Mouse (Mus musculus): Measurements from ENCODE around the gene Cmya5. TPM values are rescaled to one million over a fixed set of nuclear protein-coding genes. Genes with fewer than 3 reads are reported as not detected.

Cmya5 gene
- polyA plus RNA-seq, 1 experiment from 2014 or later, result 3.5 TPM

GRCm38 (mm10) chr13:93177571-93177970 is 33.0 kb upstream of the Cmya5 start:
- no peak for ATAC-seq (ENCODE audit: low read depth)
- no peak overlapping the region for H3K9ac ChIP-seq (ENCODE audit: low read depth, low read length)

GRCm38 (mm10) chr13:93163303-93163702 is 18.8 kb upstream of the Cmya5 start:
- ATAC-seq (ENCODE audit: low read depth), result no peak
- Histone ChIP-seq H3K4me1 (ENCODE audit: control insufficient read depth, insufficient read depth, low read length) (no peaks in the 10 kb centered on the region), H3K27me3 (replicated peaks; ENCODE audit: control insufficient read depth, insufficient read depth, low read length) (no peaks in the 10 kb centered on the region), H3K27ac (replicated peaks; ENCODE audit: low read depth, low read length) (no peak overlapping the region), H3K4me2 (ENCODE audit: low read depth, low read length) (no peak overlapping the region), H3K9me3 (ENCODE audit: control insufficient read depth, low read length) (no peaks in the 10 kb centered on the region), H3K4me3 (ENCODE audit: low read depth, low read length) (no peak overlapping the region), H3K36me3 (ENCODE audit: control insufficient read depth, insufficient read depth, low read length) (peaks cover 50% of the 10 kb centered on the region), H3K9ac (ENCODE audit: low read depth, low read length) (no peak overlapping the region)
- 96% methylated on average over 4 of the region's 4 CpGs for WGBS
- no peak for DNase-seq (ENCODE audit: low spot score)

More at GRCm38 (mm10) chr13:93177571-93177970, 33.0 kb upstream of the Cmya5 start:
- Histone ChIP-seq H3K27ac (replicated peaks; ENCODE audit: low read depth, low read length) (no peak overlapping the region), H3K36me3 (ENCODE audit: control insufficient read depth, insufficient read depth, low read length) (peaks cover 37% of the 10 kb centered on the region), H3K4me1 (ENCODE audit: control insufficient read depth, insufficient read depth, low read length) (no peaks in the 10 kb centered on the region), H3K4me2 (ENCODE audit: low read depth, low read length) (no peak overlapping the region), H3K4me3 (ENCODE audit: low read depth, low read length) (no peak overlapping the region), H3K27me3 (replicated peaks; ENCODE audit: control insufficient read depth, insufficient read depth, low read length) (no peaks in the 10 kb centered on the region), H3K9me3 (ENCODE audit: control insufficient read depth, low read length) (no peaks in the 10 kb centered on the region)
- no peak for DNase-seq (ENCODE audit: low spot score)

- H3K36me3 ChIP-seq (ENCODE audit: control insufficient read depth, insufficient read depth, low read length), result peaks cover 51% of the 10 kb centered on the region
- ATAC-seq (ENCODE audit: low read depth) (no peak), DNase-seq (ENCODE audit: low spot score) (no peak)
- no peaks in the 10 kb centered on the region for H3K9me3 ChIP-seq (ENCODE audit: control insufficient read depth, low read length)
- no peak overlapping the region for H3K4me2 ChIP-seq (ENCODE audit: low read depth, low read length)
- no peaks in the 10 kb centered on the region for H3K27me3 ChIP-seq (replicated peaks; ENCODE audit: control insufficient read depth, insufficient read depth, low read length)
- H3K4me1 ChIP-seq (ENCODE audit: control insufficient read depth, insufficient read depth, low read length), result no peaks in the 10 kb centered on the region
- H3K9ac ChIP-seq (ENCODE audit: low read depth, low read length), result no peak overlapping the region
- no peak overlapping the region for H3K4me3 ChIP-seq (ENCODE audit: low read depth, low read length)
- H3K27ac ChIP-seq (replicated peaks; ENCODE audit: low read depth, low read length), result no peak overlapping the region
Measured at GRCm38 (mm10) chr13:93162456-93162855, 17.9 kb upstream of the Cmya5 start.

GRCm38 (mm10) chr13:93158261-93158660 is 13.7 kb upstream of the Cmya5 start:
- H3K27me3 ChIP-seq (replicated peaks; ENCODE audit: control insufficient read depth, insufficient read depth, low read length), result no peaks in the 10 kb centered on the region
- no peaks in the 10 kb centered on the region for H3K9me3 ChIP-seq (ENCODE audit: control insufficient read depth, low read length)
- H3K27ac ChIP-seq (replicated peaks; ENCODE audit: low read depth, low read length), result no peak overlapping the region
- H3K9ac ChIP-seq (ENCODE audit: low read depth, low read length), result no peak overlapping the region
- 95% methylated on average over 6 of the region's 6 CpGs for WGBS
- no peaks in the 10 kb centered on the region for H3K4me1 ChIP-seq (ENCODE audit: control insufficient read depth, insufficient read depth, low read length)
- H3K36me3 ChIP-seq (ENCODE audit: control insufficient read depth, insufficient read depth, low read length), result peaks cover 54% of the 10 kb centered on the region
- DNase-seq (ENCODE audit: low spot score) (no peak), ATAC-seq (ENCODE audit: low read depth) (no peak)
- H3K4me3 ChIP-seq (ENCODE audit: low read depth, low read length), result no peak overlapping the region
- no peak overlapping the region for H3K4me2 ChIP-seq (ENCODE audit: low read depth, low read length)

- H3K36me3 ChIP-seq (ENCODE audit: control insufficient read depth, insufficient read depth, low read length), result peaks cover 60% of the 10 kb centered on the region
- no peak overlapping the region for H3K27ac ChIP-seq (replicated peaks; ENCODE audit: low read depth, low read length)
- H3K4me1 ChIP-seq (ENCODE audit: control insufficient read depth, insufficient read depth, low read length), result no peaks in the 10 kb centered on the region
- no peaks in the 10 kb centered on the region for H3K27me3 ChIP-seq (replicated peaks; ENCODE audit: control insufficient read depth, insufficient read depth, low read length)
- H3K4me3 ChIP-seq (ENCODE audit: low read depth, low read length), result no peak overlapping the region
- H3K9ac ChIP-seq (ENCODE audit: low read depth, low read length), result no peak overlapping the region
- DNase-seq (ENCODE audit: low spot score) (no peak), ATAC-seq (ENCODE audit: low read depth) (peak; percentile 67; the same call in 1 of the 2 replicates)
- WGBS, result 85% methylated on average over 1 of the region's 1 CpGs
- no peaks in the 10 kb centered on the region for H3K9me3 ChIP-seq (ENCODE audit: control insufficient read depth, low read length)
- no peak overlapping the region for H3K4me2 ChIP-seq (ENCODE audit: low read depth, low read length)
Measured at GRCm38 (mm10) chr13:93153280-93153679, 8.8 kb upstream of the Cmya5 start.

GRCm38 (mm10) chr13:93143819-93144283 is 673 bp downstream of the Cmya5 start:
- Histone ChIP-seq H3K4me3 (ENCODE audit: low read depth, low read length) (peak overlapping the region; percentile 50), H3K27me3 (replicated peaks; ENCODE audit: control insufficient read depth, insufficient read depth, low read length) (no peaks in the 10 kb centered on the region), H3K36me3 (ENCODE audit: control insufficient read depth, insufficient read depth, low read length) (peaks cover 10% of the 10 kb centered on the region; the same call in 1 of the 2 replicates), H3K27ac (replicated peaks; ENCODE audit: low read depth, low read length) (peak overlapping the region; percentile 73), H3K9ac (ENCODE audit: low read depth, low read length) (peak overlapping the region; percentile 68), H3K9me3 (ENCODE audit: control insufficient read depth, low read length) (no peaks in the 10 kb centered on the region), H3K4me2 (ENCODE audit: low read depth, low read length) (peak overlapping the region; percentile 85), H3K4me1 (ENCODE audit: control insufficient read depth, insufficient read depth, low read length) (peaks cover 8% of the 10 kb centered on the region)
- ATAC-seq (ENCODE audit: low read depth) (peak; percentile 13), DNase-seq (ENCODE audit: low spot score) (peak; percentile 81)
- WGBS, result 14% methylated on average over 7 of the region's 11 CpGs

GRCm38 (mm10) chr13:93141184-93141583 is 3.3 kb downstream of the Cmya5 start:
- WGBS, result 90% methylated on average over 6 of the region's 6 CpGs
- Histone ChIP-seq H3K4me2 (ENCODE audit: low read depth, low read length) (no peak overlapping the region), H3K27me3 (replicated peaks; ENCODE audit: control insufficient read depth, insufficient read depth, low read length) (no peaks in the 10 kb centered on the region)

GRCm38 (mm10) chr13:93138059-93138458 is 6.5 kb downstream of the Cmya5 start:
- no peak overlapping the region for H3K27ac ChIP-seq (replicated peaks; ENCODE audit: low read depth, low read length)
- ATAC-seq (ENCODE audit: low read depth) (no peak), DNase-seq (ENCODE audit: low spot score) (no peak)
- no peak overlapping the region for H3K4me3 ChIP-seq (ENCODE audit: low read depth, low read length)
- no peaks in the 10 kb centered on the region for H3K9me3 ChIP-seq (ENCODE audit: control insufficient read depth, low read length)
- no peak overlapping the region for H3K9ac ChIP-seq (ENCODE audit: low read depth, low read length)
- H3K27me3 ChIP-seq (replicated peaks; ENCODE audit: control insufficient read depth, insufficient read depth, low read length), result no peaks in the 10 kb centered on the region
- H3K4me1 ChIP-seq (ENCODE audit: control insufficient read depth, insufficient read depth, low read length), result peaks cover 7% of the 10 kb centered on the region; the same call in 1 of the 2 replicates
- 67% methylated on average over 1 of the region's 1 CpGs for WGBS
- H3K36me3 ChIP-seq (ENCODE audit: control insufficient read depth, insufficient read depth, low read length), result no peaks in the 10 kb centered on the region
- no peak overlapping the region for H3K4me2 ChIP-seq (ENCODE audit: low read depth, low read length)

More at GRCm38 (mm10) chr13:93141184-93141583, 3.3 kb downstream of the Cmya5 start:
- Histone ChIP-seq H3K36me3 (ENCODE audit: control insufficient read depth, insufficient read depth, low read length) (peaks cover 4% of the 10 kb centered on the region; the same call in 1 of the 2 replicates), H3K4me3 (ENCODE audit: low read depth, low read length) (no peak overlapping the region), H3K4me1 (ENCODE audit: control insufficient read depth, insufficient read depth, low read length) (peaks cover 14% of the 10 kb centered on the region), H3K27ac (replicated peaks; ENCODE audit: low read depth, low read length) (no peak overlapping the region), H3K9me3 (ENCODE audit: control insufficient read depth, low read length) (no peaks in the 10 kb centered on the region), H3K9ac (ENCODE audit: low read depth, low read length) (no peak overlapping the region)
- ATAC-seq (ENCODE audit: low read depth), result no peak
- no peak for DNase-seq (ENCODE audit: low spot score)

GRCm38 (mm10) chr13:93137098-93137497 is 7.4 kb downstream of the Cmya5 start:
- no peaks in the 10 kb centered on the region for H3K9me3 ChIP-seq (ENCODE audit: control insufficient read depth, low read length)
- no peak overlapping the region for H3K4me3 ChIP-seq (ENCODE audit: low read depth, low read length)
- ATAC-seq (ENCODE audit: low read depth), result no peak
- no peaks in the 10 kb centered on the region for H3K36me3 ChIP-seq (ENCODE audit: control insufficient read depth, insufficient read depth, low read length)
- H3K4me1 ChIP-seq (ENCODE audit: control insufficient read depth, insufficient read depth, low read length), result 0 out of 2 replicates have a peak, but pooled peaks cover 5% of the 10 kb centered on the region
- no peaks in the 10 kb centered on the region for H3K27me3 ChIP-seq (replicated peaks; ENCODE audit: control insufficient read depth, insufficient read depth, low read length)
- WGBS, result 83% methylated on average over 7 of the region's 7 CpGs
- no peak overlapping the region for H3K9ac ChIP-seq (ENCODE audit: low read depth, low read length)
- no peak for DNase-seq (ENCODE audit: low spot score)
- H3K4me2 ChIP-seq (ENCODE audit: low read depth, low read length), result no peak overlapping the region
- no peak overlapping the region for H3K27ac ChIP-seq (replicated peaks; ENCODE audit: low read depth, low read length)

Data from embryonic facial prominence, embryonic 14.5 days (tissue).